14 mouse cellular contexts compared by ENCODE assay signal in genomic region chr4:98511964-98512743, GRCm38 (mm10).
DNase-seq lines count a peak whose midpoint lies in the region; ATAC-seq lines count a peak whose summit lies in the region.
"Had no signal": no experiment of that assay in that cellular context is flagged by ENCODE, and none has a peak within 500 bp of the region (broad histone marks: within the 10 kb centered on the region; RNA-seq: fewer than 3 reads in every experiment).

No protein-coding gene starts in this region.

- H3K27me3 ChIP-seq in heart, embryonic 10.5 days (ENCODE audit: insufficient read depth, poor library complexity, severe bottlenecking): no peaks in the 10 kb centered on the region
- no peaks in the 10 kb centered on the region for H3K27me3 ChIP-seq in kidney, embryonic 16.5 days (ENCODE audit: insufficient read depth, low read length)
- H3K27me3 ChIP-seq in kidney, embryonic 15.5 days: no peaks in the 10 kb centered on the region
- H3K27me3 ChIP-seq in forebrain, embryonic 16.5 days (replicated peaks; ENCODE audit: control insufficient read depth, insufficient read depth, low read length): no peaks in the 10 kb centered on the region
- H3K27me3 ChIP-seq: liver, embryonic 13.5 days; midbrain, embryonic 12.5 days had no signal

- no peak overlapping the region for H3K4me2 ChIP-seq in kidney, embryonic 16.5 days (replicated peaks; ENCODE audit: low read depth, low read length)
- H3K4me2 ChIP-seq in kidney, embryonic 15.5 days: no peak overlapping the region
- no peak overlapping the region for H3K4me2 ChIP-seq in forebrain, embryonic 16.5 days (ENCODE audit: low read length)
- H3K4me2 ChIP-seq: liver, embryonic 13.5 days; midbrain, embryonic 12.5 days had no signal

- H3K36me3 ChIP-seq in heart, embryonic 10.5 days: peaks cover 4% of the 10 kb centered on the region; the same call in 1 of the 2 replicates
- H3K36me3 ChIP-seq in kidney, embryonic 16.5 days (ENCODE audit: insufficient read depth, low read length): peaks cover 10% of the 10 kb centered on the region; the same call in 1 of the 2 replicates
- peaks cover 12% of the 10 kb centered on the region for H3K36me3 ChIP-seq in kidney, embryonic 15.5 days
- no peaks in the 10 kb centered on the region for H3K36me3 ChIP-seq in forebrain, embryonic 16.5 days (ENCODE audit: control insufficient read depth, insufficient read depth)
- H3K36me3 ChIP-seq: G1E; liver, embryonic 13.5 days; midbrain, embryonic 12.5 days had no signal

- peaks cover 20% of the 10 kb centered on the region for H3K4me1 ChIP-seq in heart, embryonic 10.5 days
- no peaks in the 10 kb centered on the region for H3K4me1 ChIP-seq in kidney, embryonic 16.5 days (ENCODE audit: insufficient read depth, low read length)
- peaks cover 23% of the 10 kb centered on the region for H3K4me1 ChIP-seq in kidney, embryonic 15.5 days
- peaks cover 7% of the 10 kb centered on the region for H3K4me1 ChIP-seq in forebrain, embryonic 16.5 days (replicated peaks; ENCODE audit: control insufficient read depth, insufficient read depth, low read length)
- H3K4me1 ChIP-seq: liver, embryonic 13.5 days; midbrain, embryonic 12.5 days had no signal

- H3K27ac ChIP-seq in heart, embryonic 10.5 days: no peak overlapping the region
- peak overlapping the region; percentile 7; the same call in 1 of the 2 replicates for H3K27ac ChIP-seq in kidney, embryonic 16.5 days (ENCODE audit: low read length)
- H3K27ac ChIP-seq in kidney, embryonic 15.5 days: no peak overlapping the region
- no peak overlapping the region for H3K27ac ChIP-seq in forebrain, embryonic 16.5 days (ENCODE audit: low read length)
- H3K27ac ChIP-seq: liver, embryonic 13.5 days; midbrain, embryonic 12.5 days had no signal

- peak; percentile 75 for DNase-seq in heart, adult 11 months
- DNase-seq in heart, embryonic 10.5 days (ENCODE audit: low spot score): no peak
- peak; percentile 35 for DNase-seq in brain, adult 2 months (ENCODE audit: low read depth, low spot score)
- no peak for DNase-seq in thymus, postnatal 4 days
- no peak for DNase-seq in cerebellum, adult 18-20 months
- DNase-seq: B cell, adult 2 months; cerebellum, adult 11 months; liver, embryonic 13.5 days; thymus, postnatal 14 days had no signal

- WGBS in heart, embryonic 10.5 days: 85% methylated on average over 10 of the region's 10 CpGs
- WGBS in kidney, embryonic 16.5 days: 89% methylated on average over 10 of the region's 10 CpGs
- 87% methylated on average over 10 of the region's 10 CpGs for WGBS in kidney, embryonic 15.5 days
- 67% methylated on average over 10 of the region's 10 CpGs for WGBS in forebrain, embryonic 16.5 days

- no peak for ATAC-seq in kidney, embryonic 16.5 days (ENCODE audit: low FRiP score, low TSS enrichment)
- no peak for ATAC-seq in kidney, embryonic 15.5 days (replicated peaks; ENCODE audit: low FRiP score)
- ATAC-seq in forebrain, embryonic 16.5 days: peak; percentile 32; the same call in 1 of the 2 replicates

- no peak overlapping the region for H3K4me3 ChIP-seq in heart, embryonic 10.5 days
- no peak overlapping the region for H3K4me3 ChIP-seq in kidney, embryonic 16.5 days (ENCODE audit: low read length)
- H3K4me3 ChIP-seq in kidney, embryonic 15.5 days (replicated peaks): no peak overlapping the region
- H3K4me3 ChIP-seq in forebrain, embryonic 16.5 days (replicated peaks; ENCODE audit: low read length): no peak overlapping the region
- H3K4me3 ChIP-seq: liver, embryonic 13.5 days; midbrain, embryonic 12.5 days had no signal

- no peak overlapping the region for H3K9ac ChIP-seq in kidney, embryonic 16.5 days (replicated peaks; ENCODE audit: low read length)
- H3K9ac ChIP-seq in kidney, embryonic 15.5 days: no peak overlapping the region
- H3K9ac ChIP-seq in forebrain, embryonic 16.5 days (replicated peaks; ENCODE audit: low read depth, low read length): no peak overlapping the region
- H3K9ac ChIP-seq: liver, embryonic 13.5 days; midbrain, embryonic 12.5 days had no signal

- H3K9me3 ChIP-seq in heart, embryonic 10.5 days: no peaks in the 10 kb centered on the region
- no peaks in the 10 kb centered on the region for H3K9me3 ChIP-seq in kidney, embryonic 16.5 days (ENCODE audit: low read length)
- H3K9me3 ChIP-seq in kidney, embryonic 15.5 days (replicated peaks): no peaks in the 10 kb centered on the region
- H3K9me3 ChIP-seq in forebrain, embryonic 16.5 days (ENCODE audit: control insufficient read depth, low read length): no peaks in the 10 kb centered on the region
- H3K9me3 ChIP-seq: liver, embryonic 13.5 days; midbrain, embryonic 12.5 days had no signal

Comparison
In these comparisons a context has a peak if more than half of its experiments do, and no peak if none do; other contexts are left out.
1. DNase-seq: peak in heart, adult 11 months (single experiment) and brain, adult 2 months (single experiment); none in heart, embryonic 10.5 days (single experiment), thymus, postnatal 4 days (single experiment) and cerebellum, adult 18-20 months (0 of 2).